9 mouse cellular contexts compared by ENCODE assay signal in the genomic region with DNA sequence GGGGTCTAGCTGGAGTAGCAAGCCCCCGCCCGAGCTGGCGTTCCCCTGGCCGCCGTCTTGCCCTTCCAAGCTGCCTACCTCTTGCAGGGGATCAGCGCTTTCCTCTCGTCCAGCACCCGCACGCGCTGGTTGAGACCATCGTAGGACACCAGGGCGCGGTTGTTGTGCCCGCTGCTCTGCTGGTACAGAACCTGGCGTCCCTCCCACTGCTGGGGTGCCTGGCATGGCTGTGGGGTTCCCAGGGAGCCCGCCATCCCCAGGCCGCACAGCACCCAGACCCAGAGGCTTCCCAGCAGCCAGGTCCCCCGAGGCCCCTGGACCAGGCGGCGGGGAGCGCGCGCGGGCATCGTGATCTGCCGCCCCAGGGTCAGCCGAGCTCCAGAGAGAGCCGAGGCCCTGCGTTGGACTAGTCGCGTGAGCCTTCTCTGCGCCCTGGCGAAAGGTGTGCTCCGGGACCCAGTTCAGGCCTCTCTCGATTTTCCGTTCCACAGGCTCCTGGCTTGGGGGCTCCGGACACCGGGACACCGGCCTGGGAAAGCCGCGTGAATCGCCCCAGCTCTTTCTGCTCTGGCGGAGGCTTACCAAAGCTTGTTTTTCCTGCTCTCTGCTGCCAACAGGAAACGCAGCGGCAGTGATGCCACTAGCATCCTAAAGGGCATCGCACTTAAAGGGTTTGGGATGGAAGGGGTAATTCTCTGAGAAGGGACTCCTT. TPM values are rescaled to one million over a fixed set of nuclear protein-coding genes. Genes with fewer than 3 reads are reported as not detected.
DNase-seq lines count a peak whose midpoint lies in the region; ATAC-seq lines count a peak whose summit lies in the region.
"Had no signal": no experiment of that assay in that cellular context is flagged by ENCODE, and none has a peak within 500 bp of the region (broad histone marks: within the 10 kb centered on the region; RNA-seq: fewer than 3 reads in every experiment).

Epdr1 (minus strand) TSS at position 712 of the 712 bp plus-strand sequence.

- H3K4me3 ChIP-seq in embryonic facial prominence, embryonic 15.5 days (replicated peaks): peak within 1 kb of the TSS; percentile 78
- peak within 1 kb of the TSS; percentile 62 for H3K4me3 ChIP-seq in limb, embryonic 15.5 days
- peak within 1 kb of the TSS; percentile 92 for H3K4me3 ChIP-seq in midbrain, embryonic 16.5 days (ENCODE audit: low read depth, low read length)
- peak within 1 kb of the TSS; percentile 62 for H3K4me3 ChIP-seq in stomach, embryonic 14.5 days (ENCODE audit: low read depth, low read length)

- peak; percentile 81 for ATAC-seq in embryonic facial prominence, embryonic 15.5 days (ENCODE audit: insufficient number of reproducible peaks, low FRiP score, low TSS enrichment, low read depth)
- ATAC-seq in limb, embryonic 15.5 days (ENCODE audit: insufficient number of reproducible peaks, low FRiP score, low TSS enrichment, low read depth): 0 out of 2 replicates have a peak, but pooled peaks have one; percentile 35
- peak; percentile 91 for ATAC-seq in midbrain, embryonic 16.5 days
- ATAC-seq in stomach, embryonic 14.5 days (ENCODE audit: insufficient number of reproducible peaks, insufficient read depth, low FRiP score, low read depth): peak; percentile 79

- DNase-seq in 3134 (ENCODE audit: extremely low read depth, insufficient read length, low spot score): peak; percentile 86
- DNase-seq in adrenal gland, postnatal 4 days (ENCODE audit: low spot score in 2 of 2): peak; percentile 26 to 37
- peak; percentile 27 for DNase-seq in heart, adult 8-10 months (ENCODE audit: low spot score)
- DNase-seq in kidney, adult 8-10 months: peak; percentile 6 to 50

- no peaks in the 10 kb centered on the region for H3K9me3 ChIP-seq in embryonic facial prominence, embryonic 15.5 days (replicated peaks)
- H3K9me3 ChIP-seq in limb, embryonic 15.5 days: no peaks in the 10 kb centered on the region
- H3K9me3 ChIP-seq in midbrain, embryonic 16.5 days (replicated peaks; ENCODE audit: control insufficient read depth, low read length, poor library complexity, severe bottlenecking): no peaks in the 10 kb centered on the region
- no peaks in the 10 kb centered on the region for H3K9me3 ChIP-seq in stomach, embryonic 14.5 days (ENCODE audit: control insufficient read depth, low read depth, low read length)
- H3K9me3 ChIP-seq: G1E had no signal

- peaks cover 12% of the 10 kb centered on the region for H3K4me1 ChIP-seq in embryonic facial prominence, embryonic 15.5 days
- peaks cover 16% of the 10 kb centered on the region for H3K4me1 ChIP-seq in limb, embryonic 15.5 days
- H3K4me1 ChIP-seq in midbrain, embryonic 16.5 days (ENCODE audit: control insufficient read depth, insufficient read depth, low read length): peaks cover 26% of the 10 kb centered on the region
- no peaks in the 10 kb centered on the region for H3K4me1 ChIP-seq in stomach, embryonic 14.5 days (ENCODE audit: control insufficient read depth, insufficient read depth, low read length)

- under 1% methylated on average over 46 of the region's 46 CpGs for WGBS in embryonic facial prominence, embryonic 15.5 days
- WGBS in limb, embryonic 15.5 days: under 1% methylated on average over 46 of the region's 46 CpGs
- under 1% methylated on average over 46 of the region's 46 CpGs for WGBS in midbrain, embryonic 16.5 days
- WGBS in stomach, embryonic 14.5 days: under 1% methylated on average over 46 of the region's 46 CpGs

- peak within 1 kb of the TSS; percentile 79 for H3K9ac ChIP-seq in embryonic facial prominence, embryonic 15.5 days
- H3K9ac ChIP-seq in limb, embryonic 15.5 days: peak within 1 kb of the TSS; percentile 66
- peak within 1 kb of the TSS; percentile 98 for H3K9ac ChIP-seq in midbrain, embryonic 16.5 days (ENCODE audit: low read depth, low read length)
- peak within 1 kb of the TSS; percentile 71 for H3K9ac ChIP-seq in stomach, embryonic 14.5 days (replicated peaks; ENCODE audit: low read depth, low read length)

- H3K27ac ChIP-seq in embryonic facial prominence, embryonic 15.5 days (replicated peaks): peak within 1 kb of the TSS; percentile 74
- H3K27ac ChIP-seq in limb, embryonic 15.5 days: peak within 1 kb of the TSS; percentile 33; the same call in 1 of the 2 replicates
- peak within 1 kb of the TSS; percentile 94 for H3K27ac ChIP-seq in midbrain, embryonic 16.5 days (ENCODE audit: low read length)
- peak within 1 kb of the TSS; percentile 27; the same call in 1 of the 2 replicates for H3K27ac ChIP-seq in stomach, embryonic 14.5 days (ENCODE audit: low read length)

- peak within 1 kb of the TSS; percentile 91 for H3K4me2 ChIP-seq in embryonic facial prominence, embryonic 15.5 days (replicated peaks)
- H3K4me2 ChIP-seq in limb, embryonic 15.5 days: peak within 1 kb of the TSS; percentile 97
- peak within 1 kb of the TSS; percentile 85 for H3K4me2 ChIP-seq in midbrain, embryonic 16.5 days (ENCODE audit: low read length)
- H3K4me2 ChIP-seq in stomach, embryonic 14.5 days (replicated peaks; ENCODE audit: low read depth, low read length): peak within 1 kb of the TSS; percentile 93

- H3K36me3 ChIP-seq in embryonic facial prominence, embryonic 15.5 days: no peaks in the 10 kb centered on the region
- H3K36me3 ChIP-seq in limb, embryonic 15.5 days: no peaks in the 10 kb centered on the region
- H3K36me3 ChIP-seq in midbrain, embryonic 16.5 days (ENCODE audit: control insufficient read depth, insufficient read depth, low read length): no peaks in the 10 kb centered on the region
- H3K36me3 ChIP-seq in stomach, embryonic 14.5 days (ENCODE audit: control insufficient read depth, insufficient read depth, low read length): no peaks in the 10 kb centered on the region
- H3K36me3 ChIP-seq: G1E had no signal

- H3K27me3 ChIP-seq in embryonic facial prominence, embryonic 15.5 days: peaks cover 17% of the 10 kb centered on the region
- peaks cover 17% of the 10 kb centered on the region for H3K27me3 ChIP-seq in limb, embryonic 15.5 days
- no peaks in the 10 kb centered on the region; the same call in 1 of the 2 replicates for H3K27me3 ChIP-seq in midbrain, embryonic 16.5 days (ENCODE audit: control insufficient read depth, insufficient read depth, low read depth, low read length)
- H3K27me3 ChIP-seq in stomach, embryonic 14.5 days (ENCODE audit: control insufficient read depth, insufficient read depth, low read length): peaks cover 5% of the 10 kb centered on the region

RNA-seq across cellular contexts. Expression of gene Epdr1, which starts in this region (rescaled TPM):
- total RNA-seq in adrenal gland, postnatal 4 days (2021): 10 to 100 TPM; 18.1 to 20.4 TPM
- 49.0 and 51.8 TPM in 2 replicates for polyA plus RNA-seq in embryonic facial prominence, embryonic 15.5 days (2015; fragmentation: Nextera tagmentation; extraction: Ambion mirVana)
- total RNA-seq in heart, adult 8-10 months (2022): 10 to 100 TPM; 22.3 to 29.1 (median 24.1) TPM
- polyA plus RNA-seq in limb, embryonic 15.5 days (2015; fragmentation: Nextera tagmentation; extraction: Ambion mirVana): 18.3 and 23.4 TPM in 2 replicates
- polyA plus RNA-seq in midbrain, embryonic 16.5 days (2015; fragmentation: Nextera tagmentation; extraction: Ambion mirVana): 18.6 and 25.3 TPM in 2 replicates
- 20.8 and 21.2 TPM in 2 replicates for polyA plus RNA-seq in stomach, embryonic 14.5 days (2014; fragmentation: Nextera tagmentation; extraction: Ambion mirVana)
- polyA plus RNA-seq: G1E had no signal

Comparison
In these comparisons a context has a peak if more than half of its experiments do, and no peak if none do; other contexts are left out.
1. Peak in every context shown above with its lines: DNase-seq, ATAC-seq, H3K4me3 ChIP-seq and H3K27ac ChIP-seq.
2. DNase-seq: peak in every context shown above with its lines; median percentile 86 in 3134; 32 in adrenal gland, postnatal 4 days; 28 in kidney, adult 8-10 months; 27 in heart, adult 8-10 months.
3. ATAC-seq: peak in every context shown above with its lines; median percentile 91 in midbrain, embryonic 16.5 days; 81 in embryonic facial prominence, embryonic 15.5 days; 79 in stomach, embryonic 14.5 days; 35 in limb, embryonic 15.5 days.
4. H3K27ac ChIP-seq: peak in every context shown above with its lines; median percentile 94 in midbrain, embryonic 16.5 days; 74 in embryonic facial prominence, embryonic 15.5 days; 33 in limb, embryonic 15.5 days; 27 in stomach, embryonic 14.5 days.